Mouse (Mus musculus): ENCODE measurements around the gene Cenpi. TPM values are rescaled to one million over a fixed set of nuclear protein-coding genes. Genes with fewer than 3 reads are reported as not detected.

Cenpi gene
- total and polyA plus RNA-seq, 3 experiments: 11.6 to 40.9 (median 22.2) TPM

- no peaks in the 10 kb centered on the region for H3K4me1 ChIP-seq (ENCODE audit: control insufficient read depth in 1 of 2, insufficient read depth in 2 of 2)
- TF ChIP-seq POLR2A (IDR thresholded peaks at IDR 0.05; ENCODE audit: low read depth, low read length): no peak
- no peak for TF ChIP-seq ZKSCAN1 (IDR thresholded peaks at IDR 0.05; ENCODE audit: borderline replicate concordance, low read depth, low read length)
- TF ChIP-seq BHLHE40 (IDR thresholded peaks at IDR 0.05; ENCODE audit: low read depth, low read length): no peak
- TF ChIP-seq SMC3 (IDR thresholded peaks at IDR 0.05; ENCODE audit: low read depth, low read length): no peak
- no peak for TF ChIP-seq PAX5 (IDR thresholded peaks at IDR 0.05; ENCODE audit: low read length)
- TF ChIP-seq CHD2 (IDR thresholded peaks at IDR 0.05; ENCODE audit: low read length): no peak
- TF ChIP-seq E2F4 (IDR thresholded peaks at IDR 0.05; ENCODE audit: insufficient replicate concordance, low read depth, low read length): no peak
- no peak for TF ChIP-seq ZMIZ1 (IDR thresholded peaks at IDR 0.05; ENCODE audit: low read depth, low read length)
- TF ChIP-seq NELFE (IDR thresholded peaks at IDR 0.05; ENCODE audit: low read depth, low read length): no peak
- TF ChIP-seq ELF1 (IDR thresholded peaks at IDR 0.05; ENCODE audit: low read depth, low read length): no peak
- no peak for TF ChIP-seq MAFK (IDR thresholded peaks at IDR 0.05; ENCODE audit: insufficient replicate concordance, low read length)
- TF ChIP-seq CHD1 (IDR thresholded peaks at IDR 0.05; ENCODE audit: low read depth, low read length): no peak
- no peak for TF ChIP-seq EP300 (IDR thresholded peaks at IDR 0.05; ENCODE audit: low read length)
- H3K79me2 ChIP-seq (replicated peaks; ENCODE audit: control insufficient read depth, extremely low read depth, insufficient read depth, poor library complexity, severe bottlenecking): no peaks in the 10 kb centered on the region
- H3K27me3 ChIP-seq (replicated peaks): no peaks in the 10 kb centered on the region
- dilution Hi-C loops (cut with MboI; ENCODE audit: extremely low pct_ligation_motif_present, extremely low pct_unique_long_range_greater_than_20kb, low sequenced_read_pairs): no loop called here
- H3K27ac ChIP-seq (ENCODE audit: insufficient read depth, low read depth): no peak overlapping the region
- no peak overlapping the region for H3K4me3 ChIP-seq (replicated peaks in 1 of 3; ENCODE audit: low read depth in 2 of 3, low read length in 2 of 3, poor library complexity in 1 of 3)
- H3K36me3 ChIP-seq (replicated peaks in 1 of 2; ENCODE audit: control insufficient read depth in 1 of 2, insufficient read depth in 1 of 2, low read length in 1 of 2): no peaks in the 10 kb centered on the region
- no peak overlapping the region for H3K9ac ChIP-seq (ENCODE audit: insufficient read depth, low read depth)
- in situ Hi-C loops (cut with MboI; ENCODE audit: low pct_ligation_motif_present, low pct_unique_long_range_greater_than_20kb, low sequenced_read_pairs): no loop called here
- H3K4me2 ChIP-seq (ENCODE audit: insufficient read depth, low read depth, poor library complexity, severe bottlenecking): no peak overlapping the region
- H3K9me3 ChIP-seq (replicated peaks; ENCODE audit: low read length): no peaks in the 10 kb centered on the region
- no peak for DNase-seq (ENCODE audit: extremely low read depth)
Observed at GRCm38 (mm10) chrX:134296301-134296700, 11.6 kb upstream of the Cenpi start.

DNA sequence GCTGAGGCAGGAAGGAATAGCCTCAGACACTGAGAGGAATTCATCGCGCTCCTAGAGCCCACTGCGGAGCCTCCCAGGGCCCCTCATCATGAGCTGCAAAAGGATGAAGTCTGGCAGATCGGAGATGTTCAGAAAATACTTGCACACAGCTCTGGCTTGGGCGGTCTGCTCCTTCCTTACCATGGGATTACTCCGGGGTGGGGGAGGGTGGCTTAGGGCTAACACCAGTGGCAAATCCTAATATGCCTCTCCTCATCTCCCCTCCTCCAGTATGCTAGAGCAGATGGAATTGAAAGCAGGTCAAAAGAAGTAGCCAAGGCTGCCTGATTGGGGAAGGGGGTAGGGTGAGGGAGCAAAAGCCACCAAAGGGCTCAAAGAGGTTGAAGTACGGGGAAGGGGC is 11.1 kb upstream of the Cenpi start:
- Histone ChIP-seq H3K4me1 (ENCODE audit: control insufficient read depth in 1 of 2, insufficient read depth in 2 of 2) (no peaks in the 10 kb centered on the region), H3K4me2 (ENCODE audit: insufficient read depth, low read depth, poor library complexity, severe bottlenecking) (no peak overlapping the region), H3K9ac (ENCODE audit: insufficient read depth, low read depth) (no peak overlapping the region), H3K9me3 (replicated peaks; ENCODE audit: low read length) (no peaks in the 10 kb centered on the region), H3K36me3 (replicated peaks in 1 of 2; ENCODE audit: control insufficient read depth in 1 of 2, insufficient read depth in 1 of 2, low read length in 1 of 2) (no peaks in the 10 kb centered on the region), H3K27me3 (replicated peaks) (no peaks in the 10 kb centered on the region), H3K79me2 (replicated peaks; ENCODE audit: control insufficient read depth, extremely low read depth, insufficient read depth, poor library complexity, severe bottlenecking) (no peaks in the 10 kb centered on the region), H3K27ac (ENCODE audit: insufficient read depth, low read depth) (no peak overlapping the region), H3K4me3 (replicated peaks in 1 of 3; ENCODE audit: low read depth in 2 of 3, low read length in 2 of 3, poor library complexity in 1 of 3) (no peak overlapping the region)
- in situ Hi-C loops (cut with MboI; ENCODE audit: low pct_ligation_motif_present, low pct_unique_long_range_greater_than_20kb, low sequenced_read_pairs) (no loop called here), dilution Hi-C loops (cut with MboI; ENCODE audit: extremely low pct_ligation_motif_present, extremely low pct_unique_long_range_greater_than_20kb, low sequenced_read_pairs) (no loop called here)
- no peak for TF ChIP-seq PAX5 (IDR thresholded peaks at IDR 0.05; ENCODE audit: low read length)
- TF ChIP-seq TCF12 (IDR thresholded peaks at IDR 0.05; ENCODE audit: low read depth, low read length): no peak
- no peak for TF ChIP-seq GABPA (IDR thresholded peaks at IDR 0.05; ENCODE audit: insufficient replicate concordance, low read depth, low read length)
- TF ChIP-seq MAZ (IDR thresholded peaks at IDR 0.05; ENCODE audit: low read depth, low read length): no peak
- TF ChIP-seq JUND (conservative IDR thresholded peaks at IDR 0.05; ENCODE audit: low read depth, low read length): no peak
- DNase-seq (ENCODE audit: extremely low read depth): no peak
